Mouse (Mus musculus): ENCODE data around the gene Zfp867. TPM values are rescaled to one million over a fixed set of nuclear protein-coding genes. Genes with fewer than 3 reads are reported as not detected.

Gene Zfp867
- polyA plus RNA-seq, 1 experiment from 2014 or later: 7.3 TPM

DNA sequence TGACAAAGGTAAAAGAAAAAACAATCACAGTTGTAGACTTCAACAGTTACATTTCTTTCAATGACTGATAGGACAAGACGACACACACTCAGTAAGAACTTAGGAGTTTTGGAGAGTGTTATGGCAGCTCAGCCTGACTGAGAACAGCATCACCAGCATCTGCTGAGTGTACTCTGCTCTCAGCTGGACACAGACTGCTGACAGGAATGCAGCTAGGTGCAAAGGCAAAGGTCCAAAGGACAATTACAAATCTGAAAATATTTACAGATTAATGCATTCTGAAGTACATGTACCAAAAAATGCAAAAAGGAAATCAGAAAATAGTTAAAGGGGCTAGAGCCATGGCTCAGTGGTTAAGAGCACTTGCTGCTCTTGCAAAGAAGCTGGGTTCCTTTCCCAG lies 42.3 kb downstream of the Zfp867 start:
- no peaks in the 10 kb centered on the region for H3K9me3 ChIP-seq (ENCODE audit: low read length)
- no peak overlapping the region for H3K27ac ChIP-seq (ENCODE audit: low read length)
- ATAC-seq (no peak), DNase-seq (ENCODE audit: low spot score) (no peak)
- WGBS: 75% methylated on average over 1 of the region's 1 CpGs
- no peak overlapping the region for H3K4me2 ChIP-seq (replicated peaks; ENCODE audit: low read depth, low read length)
- H3K36me3 ChIP-seq (ENCODE audit: insufficient read depth, low read length): no peaks in the 10 kb centered on the region
- H3K4me1 ChIP-seq (ENCODE audit: insufficient read depth, low read depth, low read length): 0 out of 2 replicates have a peak, but pooled peaks cover 8% of the 10 kb centered on the region
- no peak for TF ChIP-seq CTCF (IDR thresholded peaks at IDR 0.05)
- TF ChIP-seq EP300 (IDR thresholded peaks at IDR 0.05): no peak
- H3K27me3 ChIP-seq (replicated peaks; ENCODE audit: insufficient read depth, low read length): no peaks in the 10 kb centered on the region
- no peak overlapping the region for H3K4me3 ChIP-seq (ENCODE audit: low read depth, low read length)
- H3K9ac ChIP-seq (replicated peaks; ENCODE audit: low read depth): no peak overlapping the region

DNA sequence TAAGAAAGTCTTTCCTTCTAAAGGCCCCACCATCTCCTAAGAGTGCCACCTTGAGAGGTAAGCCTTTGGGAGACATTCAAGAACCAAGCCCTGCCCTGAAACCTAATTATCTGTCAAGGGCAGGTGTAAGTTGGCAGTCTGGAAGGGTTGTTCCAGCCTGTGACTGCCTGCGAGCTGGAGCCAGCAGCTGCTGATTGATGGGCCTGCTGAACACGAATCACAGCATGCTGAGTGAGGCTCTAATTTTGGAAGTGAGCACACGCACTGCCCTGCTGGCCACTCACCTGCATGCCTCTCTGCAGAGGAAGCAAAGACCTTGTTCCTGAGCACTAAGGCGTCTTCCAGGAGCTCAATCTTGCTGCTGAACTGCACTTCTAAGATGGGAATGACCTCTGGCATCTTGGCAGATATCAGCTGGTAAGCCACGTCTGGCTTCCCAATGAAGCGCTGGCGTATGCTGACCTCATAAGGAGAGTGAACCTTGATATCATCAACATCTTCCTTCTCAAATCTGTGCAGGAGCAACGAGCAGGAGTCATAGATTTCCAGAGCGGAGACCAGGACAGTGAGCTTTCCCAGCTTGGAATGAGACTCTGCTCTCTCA lies 44.1 kb downstream of the Zfp867 start:
- no peaks in the 10 kb centered on the region for H3K27me3 ChIP-seq (replicated peaks; ENCODE audit: insufficient read depth, low read length)
- TF ChIP-seq CTCF (IDR thresholded peaks at IDR 0.05) (no peak), EP300 (IDR thresholded peaks at IDR 0.05) (no peak)
- H3K4me3 ChIP-seq (ENCODE audit: low read depth, low read length): no peak overlapping the region
- 0 out of 2 replicates have a peak, but pooled peaks cover 6% of the 10 kb centered on the region for H3K4me1 ChIP-seq (ENCODE audit: insufficient read depth, low read depth, low read length)
- no peak overlapping the region for H3K27ac ChIP-seq (ENCODE audit: low read length)
- DNase-seq (ENCODE audit: low spot score) (no peak), ATAC-seq (no peak)
- no peak overlapping the region for H3K9ac ChIP-seq (replicated peaks; ENCODE audit: low read depth)
- H3K36me3 ChIP-seq (ENCODE audit: insufficient read depth, low read length): no peaks in the 10 kb centered on the region
- no peaks in the 10 kb centered on the region for H3K9me3 ChIP-seq (ENCODE audit: low read length)
- WGBS: 80% methylated on average over 9 of the region's 9 CpGs
- H3K4me2 ChIP-seq (replicated peaks; ENCODE audit: low read depth, low read length): no peak overlapping the region

DNA sequence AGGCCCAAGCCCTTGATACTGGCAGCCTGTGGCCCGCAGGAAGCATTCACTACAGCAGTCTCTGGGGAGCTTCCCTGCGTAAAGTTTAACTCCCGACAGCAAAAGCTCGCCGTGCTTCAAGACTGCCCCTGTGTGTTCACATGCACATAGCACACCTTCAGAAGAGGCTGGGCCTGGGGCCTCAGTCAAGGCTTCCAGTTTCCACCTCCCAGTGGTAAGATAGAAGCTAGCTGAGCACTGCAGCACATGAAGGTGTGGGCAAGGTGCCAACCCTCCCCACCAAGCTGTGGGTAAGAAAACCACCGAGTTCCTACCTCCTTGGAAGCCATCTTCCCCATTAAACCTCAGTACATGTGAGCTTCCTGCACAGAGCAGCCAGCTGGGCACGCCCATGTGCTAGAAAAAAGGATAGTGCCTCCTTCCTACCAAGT lies 46.6 kb downstream of the Zfp867 start:
- H3K27me3 ChIP-seq (replicated peaks; ENCODE audit: insufficient read depth, low read length): no peaks in the 10 kb centered on the region
- WGBS: 38% methylated on average over 7 of the region's 7 CpGs
- no peak for TF ChIP-seq EP300 (IDR thresholded peaks at IDR 0.05)
- peak; percentile 70 for TF ChIP-seq CTCF (IDR thresholded peaks at IDR 0.05)
- no peaks in the 10 kb centered on the region; the same call in 1 of the 2 replicates for H3K4me1 ChIP-seq (ENCODE audit: insufficient read depth, low read depth, low read length)
- no peak overlapping the region for H3K9ac ChIP-seq (replicated peaks; ENCODE audit: low read depth)
- ATAC-seq: peak; percentile 39
- H3K36me3 ChIP-seq (ENCODE audit: insufficient read depth, low read length): no peaks in the 10 kb centered on the region
- no peak overlapping the region for H3K4me3 ChIP-seq (ENCODE audit: low read depth, low read length)
- peak; percentile 49 for DNase-seq (ENCODE audit: low spot score)
- H3K27ac ChIP-seq (ENCODE audit: low read length): 0 out of 2 replicates have a peak overlapping the region, but pooled peaks have one; percentile 38
- H3K4me2 ChIP-seq (replicated peaks; ENCODE audit: low read depth, low read length): no peak overlapping the region
- no peaks in the 10 kb centered on the region for H3K9me3 ChIP-seq (ENCODE audit: low read length)

DNA sequence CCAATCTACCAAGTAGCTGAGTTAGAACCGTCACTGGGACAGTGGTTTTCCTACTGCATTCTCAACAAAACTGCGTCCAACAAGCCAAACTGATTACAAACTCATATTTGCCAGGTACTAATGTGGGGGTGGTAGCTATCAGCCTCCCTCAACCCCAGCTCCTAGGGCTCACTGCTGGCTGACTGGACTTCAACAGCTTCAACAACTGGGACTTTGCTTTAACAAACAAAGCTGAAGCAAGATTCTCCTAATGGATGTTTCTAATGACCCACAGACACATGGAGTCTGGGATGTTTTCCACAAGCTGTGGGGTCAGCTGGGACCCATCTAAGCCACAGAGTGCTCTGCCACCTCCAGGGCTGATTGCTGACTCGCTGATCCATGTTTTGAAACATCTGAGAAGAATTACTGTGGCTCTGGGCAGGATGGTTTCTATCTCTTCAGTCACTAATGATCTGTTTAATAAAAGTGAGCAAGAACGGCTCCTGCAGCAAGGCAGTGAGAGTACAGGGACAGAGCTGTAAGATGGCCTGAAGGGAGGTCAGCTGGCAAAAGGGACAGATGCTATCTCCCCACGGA lies 49.2 kb downstream of the Zfp867 start:
- Histone ChIP-seq H3K27me3 (replicated peaks; ENCODE audit: insufficient read depth, low read length) (no peaks in the 10 kb centered on the region), H3K9ac (replicated peaks; ENCODE audit: low read depth) (no peak overlapping the region), H3K36me3 (ENCODE audit: insufficient read depth, low read length) (no peaks in the 10 kb centered on the region; the same call in 1 of the 2 replicates), H3K4me1 (ENCODE audit: insufficient read depth, low read depth, low read length) (no peaks in the 10 kb centered on the region; the same call in 1 of the 2 replicates), H3K4me2 (replicated peaks; ENCODE audit: low read depth, low read length) (no peak overlapping the region), H3K27ac (ENCODE audit: low read length) (no peak overlapping the region), H3K9me3 (ENCODE audit: low read length) (no peaks in the 10 kb centered on the region), H3K4me3 (ENCODE audit: low read depth, low read length) (no peak overlapping the region)
- 65% methylated on average over 5 of the region's 5 CpGs for WGBS
- no peak; the same call in 1 of the 2 replicates for TF ChIP-seq EP300 (IDR thresholded peaks at IDR 0.05)
- 0 out of 2 replicates have a peak, but pooled peaks have one; percentile 11 for TF ChIP-seq CTCF (IDR thresholded peaks at IDR 0.05)
- ATAC-seq (peak; percentile 84), DNase-seq (ENCODE audit: low spot score) (peak; percentile 85)

DNA sequence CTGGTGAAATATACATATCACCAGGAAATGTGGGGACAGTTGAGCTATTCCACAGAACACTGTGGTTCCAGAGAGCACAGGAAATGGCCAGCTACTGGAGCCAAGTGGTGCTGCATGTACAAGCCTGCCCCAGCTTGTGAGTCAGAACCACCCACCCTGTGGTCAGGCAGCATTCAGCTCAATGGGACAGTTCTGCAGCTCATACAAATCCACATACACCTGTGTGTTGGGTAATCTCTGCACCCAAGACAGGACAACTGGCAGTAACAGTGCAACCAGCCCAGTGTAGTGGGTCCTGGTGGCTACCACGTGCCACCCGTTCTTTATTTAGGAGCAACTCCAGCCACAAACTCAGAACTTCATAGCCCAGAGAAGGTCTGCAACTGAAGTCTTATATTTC lies 50.3 kb downstream of the Zfp867 start:
- 84% methylated on average over 2 of the region's 2 CpGs for WGBS
- Histone ChIP-seq H3K36me3 (ENCODE audit: insufficient read depth, low read length) (no peaks in the 10 kb centered on the region; the same call in 1 of the 2 replicates), H3K27ac (ENCODE audit: low read length) (peak overlapping the region; percentile 32; the same call in 1 of the 2 replicates), H3K4me3 (ENCODE audit: low read depth, low read length) (no peak overlapping the region), H3K9me3 (ENCODE audit: low read length) (no peaks in the 10 kb centered on the region), H3K9ac (replicated peaks; ENCODE audit: low read depth) (no peak overlapping the region), H3K27me3 (replicated peaks; ENCODE audit: insufficient read depth, low read length) (no peaks in the 10 kb centered on the region), H3K4me2 (replicated peaks; ENCODE audit: low read depth, low read length) (no peak overlapping the region), H3K4me1 (ENCODE audit: insufficient read depth, low read depth, low read length) (no peaks in the 10 kb centered on the region; the same call in 1 of the 2 replicates)
- peak; percentile 32; the same call in 1 of the 2 replicates for ATAC-seq
- TF ChIP-seq EP300 (IDR thresholded peaks at IDR 0.05) (no peak), CTCF (IDR thresholded peaks at IDR 0.05) (peak; percentile 43)
- DNase-seq (ENCODE audit: low spot score): peak; percentile 45

DNA sequence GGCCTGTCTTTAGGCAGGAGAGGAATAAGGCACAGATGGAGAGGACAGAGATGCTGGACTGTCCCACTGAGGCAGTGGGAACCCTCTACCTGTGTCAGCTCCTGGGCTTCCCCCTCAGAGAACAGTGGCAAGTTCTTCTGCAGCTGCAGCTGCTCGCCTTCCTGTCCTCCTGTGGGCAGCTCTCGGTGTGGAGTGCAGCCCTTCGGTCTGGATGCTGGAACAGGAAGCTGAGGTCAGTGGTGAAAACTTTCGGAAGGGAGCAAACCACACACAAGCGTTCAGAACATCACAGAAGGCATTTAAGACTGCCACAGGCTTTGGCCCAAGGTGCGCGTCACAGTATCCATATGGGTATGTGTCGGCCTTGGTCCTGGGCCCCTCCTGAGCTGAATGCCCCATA lies 50.8 kb downstream of the Zfp867 start:
- no peak for DNase-seq (ENCODE audit: low spot score)
- Histone ChIP-seq H3K27ac (ENCODE audit: low read length) (peak overlapping the region; percentile 32; the same call in 1 of the 2 replicates), H3K9ac (replicated peaks; ENCODE audit: low read depth) (no peak overlapping the region), H3K27me3 (replicated peaks; ENCODE audit: insufficient read depth, low read length) (no peaks in the 10 kb centered on the region), H3K4me1 (ENCODE audit: insufficient read depth, low read depth, low read length) (no peaks in the 10 kb centered on the region; the same call in 1 of the 2 replicates), H3K4me3 (ENCODE audit: low read depth, low read length) (no peak overlapping the region), H3K9me3 (ENCODE audit: low read length) (no peaks in the 10 kb centered on the region), H3K4me2 (replicated peaks; ENCODE audit: low read depth, low read length) (no peak overlapping the region), H3K36me3 (ENCODE audit: insufficient read depth, low read length) (no peaks in the 10 kb centered on the region; the same call in 1 of the 2 replicates)
- TF ChIP-seq EP300 (IDR thresholded peaks at IDR 0.05) (no peak), CTCF (IDR thresholded peaks at IDR 0.05) (no peak)
- 66% methylated on average over 8 of the region's 8 CpGs for WGBS
- ATAC-seq: no peak

All from lung, postnatal 0 days (tissue).